Mouse (Mus musculus) retina, postnatal 1 day (tissue): ENCODE data around the gene 9130213A22Rik.

Source experiments
- DNase-seq: peaks from one replicate; pipeline ENCODE4 v3.0.0-alpha.2; 2012

9130213A22Rik gene

DNA sequence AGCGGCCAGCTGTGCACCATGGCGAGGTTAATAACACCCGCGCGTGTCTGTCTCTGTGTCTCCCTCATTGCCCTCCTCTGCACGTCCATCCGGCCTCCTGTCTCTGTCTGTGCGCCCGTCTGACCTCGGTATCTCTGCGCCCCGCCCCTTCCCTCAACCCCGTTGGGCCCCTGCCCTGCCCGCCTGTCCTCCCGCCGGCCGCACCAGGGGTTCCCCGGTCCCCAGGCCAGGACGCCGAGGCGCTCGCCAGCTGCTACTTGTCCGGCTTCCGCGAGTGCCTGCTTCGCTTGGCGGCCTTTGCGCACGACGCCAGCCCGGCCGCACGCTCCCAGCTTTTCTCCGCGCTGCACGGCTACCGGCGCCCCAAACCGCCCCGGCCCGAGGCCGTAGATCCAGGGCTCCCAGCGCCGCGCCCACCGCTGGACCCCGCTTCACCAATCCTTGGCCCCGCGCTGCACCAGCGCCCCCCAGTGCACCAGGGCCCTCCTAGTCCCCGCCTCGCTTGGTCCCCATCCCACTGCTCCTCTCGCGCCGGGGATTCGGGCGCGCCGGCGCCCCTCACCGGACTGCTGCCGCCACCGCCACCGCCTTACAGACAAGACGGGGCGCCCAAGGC lies at the start of gene 9130213A22Rik:
Gene 9130213A22Rik, minus strand, starts transcription at position 254 of the 616 bp plus-strand sequence.
- DNase-seq = peak; percentile 94

DNA sequence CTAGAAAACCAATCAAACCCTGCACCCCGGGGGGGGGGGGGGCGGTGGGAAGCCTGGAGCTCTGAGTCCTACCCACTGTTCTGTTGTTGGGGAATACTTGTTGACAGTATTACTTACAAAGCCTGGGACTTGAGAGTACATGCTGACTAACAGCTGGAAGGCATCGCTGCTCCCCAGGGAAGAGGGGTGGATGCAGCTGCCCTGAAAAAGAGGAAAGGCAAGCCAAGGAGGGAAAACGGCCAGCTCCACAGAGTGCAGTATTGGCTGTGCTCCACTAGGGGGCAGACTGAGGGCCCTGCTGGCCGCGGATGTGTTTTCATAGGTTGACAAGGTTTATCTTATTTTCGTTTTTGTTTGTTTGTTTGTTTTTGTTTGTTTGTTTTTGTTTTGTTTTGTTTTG lies 49.2 kb upstream of the 9130213A22Rik start:
- DNase-seq = peak; percentile 67

DNA sequence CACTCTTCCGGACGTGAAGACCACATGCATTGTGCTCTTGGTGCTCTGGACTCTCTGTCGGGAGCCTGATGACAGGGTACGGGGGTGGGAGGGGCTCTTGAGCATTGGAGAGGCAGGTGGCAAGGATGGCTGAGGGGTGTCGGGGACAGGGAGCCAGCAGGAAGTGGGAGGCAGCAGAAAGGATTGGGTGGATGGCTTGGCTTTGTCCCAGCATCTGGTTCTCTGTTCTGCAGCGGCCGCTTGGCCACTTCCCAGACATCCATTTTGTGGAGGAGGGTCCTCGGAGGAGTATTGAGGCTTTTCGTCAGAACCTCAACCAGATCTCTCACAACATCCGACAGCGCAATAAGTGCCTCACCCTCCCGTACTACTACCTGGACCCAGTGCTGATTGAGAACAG lies 46.9 kb upstream of the 9130213A22Rik start:
- DNase-seq = no peak

DNA sequence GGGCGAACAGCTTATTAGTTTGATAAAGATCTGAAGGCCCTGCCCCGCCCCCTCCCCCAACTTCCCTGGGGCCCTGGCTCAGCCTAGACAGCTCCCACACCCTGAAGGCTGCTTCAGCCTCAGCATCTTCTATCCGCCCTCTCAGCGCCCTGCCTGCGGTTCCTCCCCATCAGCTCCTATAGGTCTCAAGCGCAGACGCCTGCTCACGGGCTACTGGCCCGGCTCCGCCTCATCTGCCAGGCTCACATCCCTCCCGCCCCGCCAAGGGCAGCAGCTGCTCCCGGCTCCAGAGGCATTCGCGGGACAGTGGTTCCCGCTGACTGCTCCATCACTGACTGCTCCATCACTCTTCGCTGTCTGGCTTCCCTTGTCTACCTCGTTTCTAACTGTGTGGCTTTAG lies 34.4 kb upstream of the 9130213A22Rik start, which contains the start of gene Alox12b:
Gene Alox12b, plus strand, starts transcription at position 190 of the 400 bp plus-strand sequence.
- peak; percentile 84 for DNase-seq

DNA sequence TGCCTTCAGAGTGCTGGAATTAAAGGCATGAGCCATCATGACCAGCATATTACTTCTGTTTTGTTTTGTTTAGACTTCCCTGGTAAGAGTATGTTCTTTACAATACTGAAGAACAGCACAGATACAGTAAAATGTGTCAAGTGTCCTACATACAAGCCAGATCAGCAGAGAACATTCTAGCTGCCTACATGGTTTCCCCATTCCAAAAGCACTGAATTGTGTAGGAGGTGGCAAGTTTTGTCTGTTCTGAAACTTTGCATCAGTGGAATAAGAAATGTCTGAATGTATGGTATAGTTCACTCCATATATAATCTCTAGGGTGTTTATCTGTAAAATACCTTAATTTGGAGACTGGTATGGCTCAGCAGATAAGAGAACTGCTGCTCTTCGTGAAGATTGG lies 33.0 kb upstream of the 9130213A22Rik start:
- no peak for DNase-seq

DNA sequence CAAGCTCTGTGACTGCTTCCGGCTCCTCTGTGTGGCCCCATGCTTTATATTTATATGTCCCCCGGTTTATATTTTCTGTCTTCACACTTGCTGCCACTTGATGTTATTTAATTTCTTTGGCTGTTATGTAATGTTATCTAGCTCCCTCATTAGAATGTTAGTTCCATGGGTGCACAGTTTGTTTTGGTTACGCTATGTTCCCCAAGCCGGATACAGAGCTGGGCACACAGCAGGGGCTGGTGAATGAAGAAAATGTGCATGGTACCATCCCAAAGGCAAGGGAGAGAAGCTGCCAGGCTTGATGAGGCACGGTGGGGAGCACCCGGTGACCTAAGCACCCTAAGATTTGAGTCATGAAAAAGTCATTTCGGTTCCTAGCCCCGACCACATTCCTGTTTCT lies 31.4 kb upstream of the 9130213A22Rik start:
- no peak for DNase-seq

DNA sequence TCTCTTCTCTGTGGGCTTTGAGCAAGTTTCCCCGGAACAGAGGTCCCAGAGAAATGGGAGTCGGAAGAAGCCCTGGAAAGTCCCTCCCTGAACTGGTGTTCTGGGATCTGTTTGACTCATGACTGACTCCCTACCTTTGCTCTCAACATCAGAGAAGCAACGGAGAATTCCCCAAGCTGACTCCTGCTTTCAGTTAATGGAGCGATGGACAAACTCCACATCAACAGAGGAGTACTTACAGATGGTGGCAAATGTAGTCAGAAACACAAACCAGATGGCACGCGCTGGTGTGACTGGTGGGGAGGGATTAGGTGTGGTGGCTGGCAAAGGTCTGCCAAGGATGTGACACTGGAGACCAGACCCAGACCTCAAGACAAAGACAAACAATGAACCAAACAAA lies 28.6 kb upstream of the 9130213A22Rik start:
- no peak for DNase-seq

DNA sequence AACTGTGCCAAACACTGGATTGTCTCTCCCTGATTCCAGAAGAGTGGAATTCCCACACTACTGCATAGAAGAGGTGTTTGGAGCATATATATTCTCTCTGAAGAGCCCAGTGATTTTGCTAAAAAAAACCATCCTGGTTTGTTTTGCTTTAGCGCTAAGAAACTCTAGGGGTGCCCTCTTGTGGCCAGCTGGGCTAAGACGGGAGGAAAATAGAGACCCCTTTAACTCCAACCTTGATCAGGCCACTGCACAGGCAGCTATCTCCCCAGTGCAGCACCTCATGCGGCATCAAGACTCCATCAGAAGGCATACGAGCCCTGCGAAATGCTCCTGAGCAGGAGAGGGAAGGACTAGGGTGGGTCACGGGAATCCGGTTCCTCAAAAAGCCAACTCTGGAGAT lies 28.1 kb upstream of the 9130213A22Rik start:
- peak; percentile 77 for DNase-seq

DNA sequence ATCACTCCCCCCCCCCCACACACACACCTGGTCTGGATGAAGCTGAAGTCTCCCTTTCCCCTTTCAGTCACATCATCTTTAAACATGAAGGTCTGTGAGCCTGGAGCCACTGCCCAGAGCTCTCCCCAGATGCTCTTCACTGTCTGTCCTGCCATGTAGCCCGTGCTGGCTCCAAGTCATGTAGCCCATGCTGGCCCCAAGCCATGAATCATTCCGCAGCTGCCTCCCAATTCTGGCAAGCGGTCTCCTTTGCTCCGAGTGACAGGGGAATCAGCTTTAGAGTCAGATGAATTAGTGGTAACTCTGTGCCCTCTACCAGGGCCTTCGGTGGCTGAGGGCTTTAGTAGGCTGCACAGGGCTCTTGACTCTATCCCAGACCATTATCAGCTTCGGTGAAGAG lies 27.3 kb upstream of the 9130213A22Rik start:
- DNase-seq = no peak

DNA sequence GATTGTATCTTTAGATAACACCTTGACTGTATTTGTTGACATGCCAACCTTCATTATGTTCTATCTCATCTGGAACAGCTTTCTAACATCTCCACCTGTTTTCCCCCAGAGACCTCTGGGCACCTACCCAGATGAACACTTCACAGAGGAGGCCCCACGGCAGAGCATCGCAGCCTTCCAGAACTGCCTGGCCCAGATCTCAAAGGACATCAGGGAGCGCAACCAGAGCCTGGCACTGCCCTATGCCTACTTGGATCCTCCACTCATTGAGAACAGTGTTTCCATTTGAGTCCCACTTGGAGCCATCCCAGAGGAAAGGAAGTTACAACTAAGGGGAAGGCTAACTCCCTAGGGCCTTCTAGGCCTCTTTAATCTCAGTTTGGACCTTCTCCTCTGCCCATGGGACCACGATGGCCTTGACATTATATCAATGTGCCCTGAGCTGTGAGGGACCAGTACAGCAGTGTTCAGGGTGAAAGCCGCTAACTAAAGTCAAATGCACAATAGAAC lies 26.1 kb upstream of the 9130213A22Rik start:
- no peak for DNase-seq

DNA sequence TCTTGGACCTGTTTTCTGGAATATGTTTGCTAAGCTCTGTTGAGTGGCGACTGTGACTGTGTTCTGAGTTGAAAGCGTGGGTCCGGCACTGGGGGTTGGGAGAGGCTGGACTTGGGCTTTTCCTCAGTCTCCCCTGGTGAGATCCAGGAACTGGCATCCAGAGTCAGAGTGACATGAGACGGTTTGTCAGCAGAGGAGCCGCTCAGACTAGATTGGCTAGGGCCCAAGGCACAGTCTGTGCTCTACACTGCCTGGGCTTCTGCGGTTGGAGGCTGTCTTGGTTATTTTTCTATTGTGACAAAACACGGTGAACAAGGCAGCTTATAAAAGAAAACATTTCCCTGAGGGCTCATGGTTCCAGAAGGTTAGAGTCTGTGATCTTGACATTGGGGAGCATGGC lies 25.2 kb upstream of the 9130213A22Rik start:
- DNase-seq = no peak

DNA sequence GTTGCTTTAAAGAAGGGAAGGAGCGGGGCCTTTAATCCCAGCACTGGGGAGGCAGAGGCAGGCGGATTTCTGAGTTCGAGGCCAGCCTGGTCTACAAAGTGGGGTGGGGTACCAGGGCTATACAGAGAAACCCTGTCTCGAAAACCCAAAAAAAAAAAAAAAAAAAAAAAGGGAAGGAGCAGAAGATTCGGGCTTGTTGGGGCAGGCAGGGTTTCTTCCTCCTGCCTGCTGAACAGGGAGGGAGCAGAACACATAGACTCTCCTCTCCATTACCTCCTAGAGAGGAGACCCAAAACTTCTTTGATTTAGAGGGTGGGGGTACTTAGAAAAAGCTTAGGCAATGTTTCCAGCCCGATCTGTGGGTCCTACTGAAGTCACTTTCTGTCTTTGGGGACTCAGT lies 13.0 kb upstream of the 9130213A22Rik start:
- no peak for DNase-seq

DNA sequence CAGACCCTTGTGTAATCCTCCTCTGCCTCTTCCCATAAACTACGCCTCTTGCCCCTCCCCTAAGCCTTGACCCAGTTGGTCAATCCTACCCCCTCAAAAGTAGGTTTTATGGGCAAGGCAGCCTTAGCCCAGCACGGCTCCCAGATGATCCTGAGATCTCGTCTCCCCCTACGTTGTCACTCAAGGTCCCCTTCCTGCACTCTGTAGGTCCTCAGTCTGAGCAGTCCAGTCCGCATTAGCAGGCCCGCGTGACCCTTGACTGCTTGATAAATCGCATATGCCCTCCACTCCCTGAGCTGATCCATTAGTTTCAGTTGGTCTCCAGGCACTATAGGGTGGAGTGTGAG lies 12.2 kb upstream of the 9130213A22Rik start:
- no peak for DNase-seq

DNA sequence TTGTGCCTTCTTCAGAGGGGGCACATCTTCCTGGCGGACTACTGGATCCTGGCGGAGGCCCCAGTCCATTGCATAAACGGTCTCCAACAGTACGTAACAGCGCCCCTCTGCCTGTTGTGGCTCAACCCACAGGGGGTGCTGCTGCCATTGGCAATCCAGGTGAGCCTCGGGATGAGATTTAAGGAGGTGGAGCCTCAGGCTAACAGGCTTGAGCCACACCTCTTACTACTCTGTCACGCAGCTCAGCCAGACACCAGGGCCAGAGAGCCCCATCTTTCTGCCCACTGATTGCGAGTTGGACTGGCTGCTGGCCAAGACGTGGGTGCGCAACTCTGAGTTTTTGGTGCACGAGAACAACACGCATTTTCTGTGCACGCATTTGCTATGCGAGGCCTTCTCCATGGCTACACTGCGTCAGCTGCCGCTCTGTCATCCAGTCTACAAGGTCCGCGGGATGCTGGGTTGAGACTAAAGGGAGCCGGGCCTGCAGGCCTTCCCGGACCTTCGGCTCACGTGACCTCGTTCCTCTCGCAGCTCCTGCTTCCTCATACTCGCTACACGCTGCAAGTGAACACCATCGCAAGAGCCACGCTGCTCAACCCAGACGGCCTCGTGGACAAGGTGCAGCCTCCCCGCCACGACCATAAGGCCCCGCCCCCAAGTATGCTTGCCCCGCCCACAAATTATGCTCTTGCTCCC lies 11.7 kb upstream of the 9130213A22Rik start:
- DNase-seq = peak; percentile 82

DNA sequence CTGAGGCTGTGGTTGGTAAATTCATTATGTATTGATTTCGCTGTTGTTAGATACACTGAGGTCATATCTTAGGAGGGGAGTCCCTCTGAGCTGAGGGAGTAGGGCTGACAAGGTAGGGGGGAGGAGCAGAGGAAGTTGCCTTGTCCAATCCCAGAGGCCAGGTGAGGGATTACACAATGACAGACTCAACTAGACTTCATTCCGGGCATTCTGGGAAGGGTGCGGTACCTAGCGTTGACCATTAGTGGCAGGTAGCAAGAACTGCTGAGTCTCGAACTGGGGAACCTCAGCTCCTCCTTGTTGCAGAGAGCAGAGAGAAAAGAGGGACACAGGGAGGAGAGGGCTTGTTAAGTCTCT lies 11.2 kb upstream of the 9130213A22Rik start:
- DNase-seq = no peak

DNA sequence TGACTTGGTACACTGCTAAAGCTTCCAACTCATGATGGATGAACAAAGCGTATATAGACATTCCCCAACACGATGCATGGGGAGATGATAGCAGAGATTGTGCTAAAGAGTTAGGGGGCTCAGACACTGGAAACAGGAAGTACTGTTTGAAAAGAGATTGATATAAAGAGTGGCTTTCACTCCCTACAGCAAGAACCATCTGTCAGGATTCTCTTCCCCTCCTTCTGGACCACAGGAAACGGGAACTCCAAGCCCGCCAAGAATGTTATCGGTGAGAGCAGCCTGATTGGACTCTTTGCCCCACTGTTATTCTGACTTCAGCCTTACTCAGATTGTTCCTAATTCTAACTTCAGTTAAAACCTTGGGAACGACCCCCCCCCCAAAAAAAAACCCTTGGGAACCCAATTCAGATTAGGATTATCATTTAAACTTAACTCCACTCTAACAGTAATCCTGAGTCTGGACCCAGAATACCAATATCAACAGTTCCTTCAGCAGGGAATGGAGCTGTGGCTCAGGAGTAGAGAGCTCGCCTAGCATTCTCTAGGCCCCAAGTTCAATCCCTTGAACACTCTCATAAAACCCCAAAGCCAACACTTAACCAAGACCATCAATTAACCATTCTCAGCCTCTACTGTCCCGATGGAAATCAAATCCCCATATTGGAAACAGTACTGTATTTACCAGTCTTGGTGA lies 6.2 kb upstream of the 9130213A22Rik start:
- no peak for DNase-seq

DNA sequence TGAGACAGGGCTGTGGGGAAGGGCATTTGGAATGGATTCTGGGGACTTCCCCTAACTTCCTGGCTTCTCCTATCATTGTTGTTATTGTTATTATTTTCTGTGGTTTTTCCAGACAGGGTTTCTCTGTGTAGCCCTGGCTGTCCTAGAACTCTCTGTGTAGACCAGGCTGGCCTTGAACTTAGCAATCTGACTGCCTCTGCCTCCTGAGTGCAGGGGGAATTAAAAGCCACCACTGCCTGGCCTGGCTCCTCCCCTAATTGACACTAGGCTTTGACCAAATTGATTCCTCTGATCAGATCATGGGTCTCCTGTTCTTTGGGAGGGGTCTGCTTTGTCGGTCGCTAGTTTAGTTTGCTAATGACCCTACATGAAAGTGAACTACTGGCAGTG lies 4.3 kb upstream of the 9130213A22Rik start:
- no peak for DNase-seq

DNA sequence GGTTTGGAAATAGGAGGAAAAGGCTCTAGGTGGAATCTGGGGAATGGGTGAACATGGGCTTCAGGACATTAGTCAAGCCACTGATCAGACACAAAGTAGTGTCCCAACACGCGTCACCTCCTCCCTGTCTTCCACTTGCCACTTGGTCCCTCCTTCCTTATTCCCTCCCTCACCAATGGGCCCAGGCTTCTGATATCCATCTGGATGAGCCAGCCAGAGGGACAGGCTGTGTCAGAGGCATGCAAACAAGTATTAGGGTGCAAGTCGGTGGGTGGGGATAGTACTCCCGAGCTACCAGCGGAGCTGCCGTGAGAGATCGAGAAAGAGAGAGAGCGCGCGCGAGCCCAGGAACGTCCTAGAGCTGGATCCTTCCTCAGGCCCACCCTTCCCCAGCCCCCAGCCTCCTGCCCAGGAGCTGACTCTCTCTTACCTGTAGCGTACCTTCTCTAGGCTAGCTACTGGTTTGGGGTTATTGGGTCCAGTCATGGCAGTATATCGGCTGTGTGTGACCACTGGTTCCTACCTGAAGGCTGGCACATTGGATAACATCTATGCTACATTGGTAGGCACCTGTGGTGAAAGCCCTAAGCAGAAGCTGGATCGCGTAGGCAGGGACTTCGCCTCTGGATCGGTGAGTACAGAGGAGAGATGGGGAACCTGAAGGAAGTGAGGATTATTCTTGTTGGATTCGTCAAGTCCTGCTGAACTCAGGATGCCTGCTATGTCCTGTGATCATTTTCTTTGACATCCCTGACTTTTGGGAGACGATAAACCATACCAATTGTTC lies 3.7 kb upstream of the 9130213A22Rik start:
- DNase-seq = no peak

DNA sequence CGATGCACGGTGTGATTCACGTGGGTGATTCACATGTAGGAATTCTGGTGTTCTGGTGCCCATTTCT lies 3.3 kb upstream of the 9130213A22Rik start, which contains the start of gene Aloxe3:
Gene Aloxe3, plus strand, starts transcription at position 45 of the 67 bp plus-strand sequence.
- no peak for DNase-seq

DNA sequence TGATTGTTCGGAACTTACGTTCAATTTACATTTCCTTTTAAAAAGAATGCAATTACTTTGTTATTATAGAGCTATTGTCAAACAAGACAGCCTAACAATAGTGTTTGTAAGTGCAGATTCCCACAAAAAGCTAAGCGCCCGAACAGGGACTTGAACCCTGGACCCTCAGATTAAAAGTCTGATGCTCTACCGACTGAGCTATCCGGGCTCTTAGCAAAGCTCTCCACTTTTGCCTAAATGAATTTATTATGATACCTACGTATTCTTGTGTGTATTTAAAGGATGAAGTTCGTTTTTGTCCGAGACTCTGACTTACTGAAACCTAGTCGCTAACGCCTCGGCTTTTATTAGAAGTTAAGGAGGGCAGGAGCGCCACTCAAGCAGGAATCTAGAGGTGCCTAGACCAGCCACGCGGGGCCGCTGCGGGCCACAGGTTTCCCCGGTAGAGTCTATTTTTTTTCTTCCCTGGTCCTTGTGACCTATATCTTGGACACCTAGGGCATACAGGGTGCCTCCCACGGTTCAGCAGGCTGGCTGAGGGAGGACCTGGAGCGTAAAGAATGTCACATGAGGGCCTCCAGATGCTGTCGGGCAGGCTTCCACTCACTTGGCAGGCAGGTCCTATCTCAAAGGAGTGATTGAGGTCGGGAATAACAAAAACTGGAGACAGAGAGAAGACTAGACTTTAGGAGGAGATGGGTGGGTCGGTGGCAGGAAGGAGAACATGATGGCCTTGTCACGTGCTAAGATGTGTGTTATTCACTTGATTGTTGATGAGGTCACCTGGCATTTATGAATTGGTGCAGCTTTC lies 2.9 kb upstream of the 9130213A22Rik start:
- DNase-seq = peak; percentile 93

DNA sequence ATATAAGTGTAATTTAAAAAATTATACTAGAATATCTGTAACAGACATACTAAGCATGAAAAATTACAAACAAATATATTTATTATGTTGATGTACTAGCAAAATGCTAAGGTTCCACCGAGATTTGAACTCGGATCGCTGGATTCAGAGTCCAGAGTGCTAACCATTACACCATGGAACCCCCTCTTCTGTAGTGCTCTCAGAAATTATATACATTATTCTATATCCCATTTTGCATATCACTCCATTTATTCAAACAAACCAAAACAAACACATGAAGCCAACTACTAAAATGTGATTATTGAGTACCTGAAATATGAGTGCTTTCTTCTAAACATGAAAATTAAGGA lies 2.1 kb upstream of the 9130213A22Rik start:
- peak; percentile 90 for DNase-seq

DNA sequence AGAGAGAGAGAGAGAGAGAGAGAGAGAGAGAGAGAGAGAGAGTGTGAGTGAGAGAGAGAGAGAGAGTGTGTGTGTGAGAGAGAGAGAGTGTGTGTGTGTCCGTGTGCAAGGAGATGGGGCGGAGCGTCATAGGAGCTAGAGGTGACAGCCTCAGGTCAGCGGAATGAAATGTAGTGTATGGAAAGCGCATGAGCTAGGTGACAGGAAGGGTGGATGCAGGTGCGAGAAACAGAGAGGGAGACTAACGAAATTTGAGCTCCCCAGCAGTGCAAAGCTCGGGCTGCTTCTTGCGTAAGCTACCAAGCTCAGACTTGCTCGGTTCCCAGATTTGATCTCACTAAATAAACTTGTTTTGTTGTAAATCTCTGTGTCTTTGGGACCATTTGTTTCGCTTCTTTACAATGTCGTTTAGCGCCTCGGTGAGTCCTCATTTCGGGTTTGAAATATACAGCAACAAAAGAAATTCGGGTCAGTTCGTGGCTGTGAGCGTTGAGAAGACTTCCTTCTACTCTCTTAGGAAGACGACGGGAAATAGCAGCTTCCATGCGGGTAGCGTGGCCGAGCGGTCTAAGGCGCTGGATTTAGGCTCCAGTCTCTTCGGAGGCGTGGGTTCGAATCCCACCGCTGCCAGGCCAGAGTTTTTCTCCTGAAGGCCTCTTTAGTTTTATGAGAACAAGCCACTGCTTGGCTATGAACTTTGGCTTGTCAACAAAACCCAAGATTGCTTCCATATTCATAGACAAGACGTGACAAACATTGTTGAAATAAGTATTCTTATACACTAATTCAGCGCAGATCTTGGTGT lies 1.5 kb upstream of the 9130213A22Rik start:
- DNase-seq = peak; percentile 93
